10 mouse cellular contexts compared by ENCODE assay signal in the genomic region with DNA sequence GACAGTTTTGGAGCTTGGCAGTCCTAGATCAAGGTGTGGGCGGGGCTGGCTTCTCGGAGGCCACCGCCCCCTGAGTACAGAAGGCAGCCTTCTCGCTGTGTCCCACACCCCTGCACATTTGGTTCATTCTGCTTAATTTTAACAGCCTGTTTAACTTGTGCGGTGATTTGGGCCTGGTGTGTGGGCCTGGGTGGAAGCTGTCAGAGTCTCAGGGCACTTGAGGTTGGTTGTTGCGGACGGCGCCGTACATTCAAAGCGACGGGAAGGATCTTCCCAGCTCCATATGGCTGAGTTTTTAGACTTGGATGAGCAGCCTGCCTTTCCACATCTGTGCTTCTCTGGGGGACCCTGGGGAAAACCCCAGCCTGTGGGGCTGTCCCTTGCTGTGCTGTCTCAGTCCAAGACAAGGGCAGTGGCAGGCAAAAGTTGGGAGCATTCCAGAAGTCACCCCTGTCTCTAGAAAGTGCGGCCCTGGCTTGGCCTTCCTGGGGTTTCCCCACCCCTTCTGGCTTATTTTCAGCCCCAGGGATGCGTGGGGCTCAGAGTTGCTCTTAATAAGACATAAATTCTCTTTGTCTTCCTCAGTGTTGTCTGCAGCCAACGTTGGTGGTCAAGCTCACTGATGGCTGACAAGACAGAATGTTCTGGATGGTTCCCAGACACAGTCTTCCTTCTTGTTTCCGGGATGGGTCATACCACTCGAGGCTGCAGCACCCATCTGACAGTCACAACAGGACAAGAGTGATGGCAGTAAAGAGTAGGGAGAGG. TPM values are rescaled to one million over a fixed set of nuclear protein-coding genes. Genes with fewer than 3 reads are reported as not detected.
DNase-seq lines count a peak whose midpoint lies in the region; ATAC-seq and TF ChIP-seq lines count a peak whose summit lies in the region.
"Had no signal": no experiment of that assay in that cellular context is flagged by ENCODE, and none has a peak within 500 bp of the region (broad histone marks: within the 10 kb centered on the region; RNA-seq: fewer than 3 reads in every experiment).

No protein-coding gene starts in this region.

- H3K36me3 ChIP-seq in kidney, adult 2 months (ENCODE audit: control insufficient read depth, insufficient read depth, low read length), result no peaks in the 10 kb centered on the region
- no peaks in the 10 kb centered on the region for H3K36me3 ChIP-seq in intestine, embryonic 15.5 days
- peaks cover 1% of the 10 kb centered on the region; the same call in 1 of the 2 replicates for H3K36me3 ChIP-seq in liver, adult 2 months (ENCODE audit: control insufficient read depth, insufficient read depth, low read length)
- H3K36me3 ChIP-seq: forebrain, embryonic 10.5 days had no signal

- H3K4me2 ChIP-seq in intestine, embryonic 15.5 days (replicated peaks), result no peak overlapping the region

- H3K9me3 ChIP-seq in intestine, embryonic 15.5 days, result no peaks in the 10 kb centered on the region
- H3K9me3 ChIP-seq: forebrain, embryonic 10.5 days had no signal

- peaks cover 33% of the 10 kb centered on the region; the same call in 1 of the 2 replicates for H3K79me2 ChIP-seq in liver, adult 2 months (ENCODE audit: control insufficient read depth, insufficient read depth, low read length)

- H3K27me3 ChIP-seq in kidney, adult 2 months (replicated peaks; ENCODE audit: control insufficient read depth, insufficient read depth, low read length), result no peaks in the 10 kb centered on the region
- H3K27me3 ChIP-seq in intestine, embryonic 15.5 days (replicated peaks), result no peaks in the 10 kb centered on the region
- no peaks in the 10 kb centered on the region for H3K27me3 ChIP-seq in liver, adult 2 months (ENCODE audit: control insufficient read depth, insufficient read depth, low read length)

- no peak for TF ChIP-seq CTCF in kidney, adult 2 months (conservative IDR thresholded peaks at IDR 0.05; ENCODE audit: insufficient read depth, insufficient read length, low read depth, low read length)
- TF ChIP-seq CTCF in liver, adult 2 months (IDR thresholded peaks at IDR 0.05; ENCODE audit: low read depth, low read length), result no peak

- no peak for TF ChIP-seq POLR2A in kidney, adult 2 months (IDR thresholded peaks at IDR 0.05; ENCODE audit: low read depth, low read length)
- TF ChIP-seq POLR2A in liver, adult 2 months (IDR thresholded peaks at IDR 0.05; ENCODE audit: extremely low read depth, insufficient read depth, low read length), result no peak

- no peak overlapping the region for H3K9ac ChIP-seq in intestine, embryonic 15.5 days
- peak overlapping the region; percentile 33; the same call in 1 of the 2 replicates for H3K9ac ChIP-seq in liver, adult 2 months (ENCODE audit: low read depth, low read length)

- WGBS in kidney, adult 2 months, result 50% methylated on average over 16 of the region's 16 CpGs
- WGBS in intestine, embryonic 15.5 days, result 45% methylated on average over 16 of the region's 16 CpGs
- 55% methylated on average over 16 of the region's 16 CpGs for WGBS in liver, adult 2 months

- no peak overlapping the region for H3K27ac ChIP-seq in kidney, adult 2 months (ENCODE audit: insufficient read depth, low read depth, low read length)
- H3K27ac ChIP-seq in intestine, embryonic 15.5 days, result peak overlapping the region; percentile 71
- H3K27ac ChIP-seq in liver, adult 2 months (replicated peaks; ENCODE audit: insufficient read depth, low read depth, low read length), result peak overlapping the region; percentile 61
- H3K27ac ChIP-seq: forebrain, embryonic 10.5 days had no signal

- DNase-seq in kidney, adult 2 months, result peak; percentile 57
- no peak for DNase-seq in kidney, adult 8-10 months
- peak; percentile 82 for DNase-seq in brain, adult 2 months (ENCODE audit: low read depth, low spot score)
- DNase-seq in liver, adult 2 months (ENCODE audit: extremely low read depth, low read depth, low spot score), result peak; percentile 78
- no peak for DNase-seq in T-cell, adult 2 months (ENCODE audit: low spot score)
- no peak for DNase-seq in gastrocnemius, adult 8-10 months (ENCODE audit: low spot score in 2 of 2)
- DNase-seq: thymus, adult 18-20 months had no signal

- H3K4me3 ChIP-seq in kidney, adult 2 months (ENCODE audit: insufficient read depth, low read depth, low read length), result no peak overlapping the region
- no peak overlapping the region for H3K4me3 ChIP-seq in intestine, embryonic 15.5 days (replicated peaks)
- no peak overlapping the region for H3K4me3 ChIP-seq in liver, adult 2 months (ENCODE audit: insufficient read depth, low read depth, low read length)
- H3K4me3 ChIP-seq: forebrain, embryonic 10.5 days; myocyte had no signal

- peak; percentile 57 for ATAC-seq in intestine, embryonic 15.5 days

- peaks cover 29% of the 10 kb centered on the region for H3K4me1 ChIP-seq in kidney, adult 2 months (ENCODE audit: control insufficient read depth, insufficient read depth, low read length)
- peaks cover 31% of the 10 kb centered on the region for H3K4me1 ChIP-seq in intestine, embryonic 15.5 days (replicated peaks)
- peaks cover 45% of the 10 kb centered on the region for H3K4me1 ChIP-seq in liver, adult 2 months (ENCODE audit: control insufficient read depth, insufficient read depth, low read length)

RNA-seq across cellular contexts. Expression of a gene that starts 12.7 kb away (rescaled TPM):
- polyA plus RNA-seq in kidney, adult 2 months (2012; rRNA removed), result 152 and 159 TPM in 2 replicates
- polyA plus RNA-seq in intestine, embryonic 15.5 days (2015; fragmentation: Nextera tagmentation; extraction: Ambion mirVana), result 71.6 and 75.9 TPM in 2 replicates
- 56.2 and 81.3 TPM in 2 replicates for total RNA-seq in liver, adult 2 months (2014; rRNA removed)
- polyA plus RNA-seq in liver, adult 2 months (2012; rRNA removed), result 156 and 158 TPM in 2 replicates
- 10 to 100 TPM; 25.6 to 43.3 (median 29.4) TPM for total RNA-seq in gastrocnemius, adult 8-10 months (2022)

Comparison
In these comparisons a context has a peak if more than half of its experiments do, and no peak if none do; other contexts are left out.
1. DNase-seq: peak in kidney, adult 2 months (single experiment), brain, adult 2 months (single experiment) and liver, adult 2 months (single experiment); none in kidney, adult 8-10 months (0 of 2), T-cell, adult 2 months (single experiment) and gastrocnemius, adult 8-10 months (0 of 2).